Mouse (Mus musculus) midbrain, embryonic 16.5 days (tissue): ENCODE results near the gene Tmtc2. TPM values are rescaled to one million over a fixed set of nuclear protein-coding genes. Genes with fewer than 3 reads are reported as not detected.

Experiments
- ATAC-seq: fragments of 200-750 bp; cut with Nextera tagmentation; 2 replicates; pipeline ENCODE4 v1.8.0; 2017; ENCODE audit warnings: moderate TSS enrichment
- H3K27ac ChIP-seq: fragments of 300-500 bp; sonication (generic); 2 replicates; pipeline ENCODE4 v1.5.1; 2014; ENCODE audit warnings: mild to moderate bottlenecking, low read length, mixed read lengths
- H3K27me3 ChIP-seq: fragments of 300-500 bp; sonication (generic); 2 replicates; pipeline ENCODE4 v1.6.1; 2014; ENCODE audit warnings: low read depth, low read length, mixed read lengths; ENCODE audit not compliant: control insufficient read depth, insufficient read depth
- H3K36me3 ChIP-seq: fragments of 300-500 bp; sonication (generic); 2 replicates; pipeline ENCODE4 v1.6.1; 2014; ENCODE audit warnings: mild to moderate bottlenecking, low read length, moderate library complexity, mixed read lengths; ENCODE audit not compliant: control insufficient read depth, insufficient read depth
- H3K4me1 ChIP-seq: fragments of 300-500 bp; sonication (generic); 2 replicates; pipeline ENCODE4 v1.6.1; 2014; ENCODE audit warnings: mild to moderate bottlenecking, low read length, mixed read lengths; ENCODE audit not compliant: control insufficient read depth, insufficient read depth
- H3K4me2 ChIP-seq: fragments of 300-500 bp; sonication (generic); 2 replicates; pipeline ENCODE4 v1.6.1; 2014; ENCODE audit warnings: mild to moderate bottlenecking, low read length, mixed read lengths
- H3K4me3 ChIP-seq: fragments of 300-500 bp; sonication (generic); 2 replicates; pipeline ENCODE4 v1.5.1; 2014; ENCODE audit warnings: low read depth, mild to moderate bottlenecking, low read length, moderate library complexity, mixed read lengths
- H3K9ac ChIP-seq: fragments of 300-500 bp; sonication (generic); 2 replicates; pipeline ENCODE4 v1.6.1; 2014; ENCODE audit warnings: low read depth, low read length, mixed read lengths
- H3K9me3 ChIP-seq: fragments of 300-500 bp; sonication (generic); replicated peaks from 2 replicates; pipeline ENCODE4 v1.6.1; 2014; ENCODE audit warnings: mild to moderate bottlenecking, low read length, mixed read lengths; ENCODE audit not compliant: control insufficient read depth, poor library complexity, severe bottlenecking
- WGBS: fragments of 180-500 bp; shearing (Covaris S2); extraction: QIAGEN DNeasy Blood & Tissue Kit; methylation state at CpG from one replicate; pipeline ENCODE4 v1.1.7; 2014; 5-methylcytosine and 5-hydroxymethylcytosine counted together
- polyA plus RNA-seq: library from polyadenylated mRNA; unstranded; fragments of >200 nt; fragmentation: Nextera tagmentation; extraction: Ambion mirVana; gene quantifications from 2 replicates; pipeline ENCODE4 v1.2.1, GENCODE M21; 2015

The Tmtc2 gene
- polyA plus RNA-seq, 1 experiment from 2014 or later = 6.4 TPM

DNA sequence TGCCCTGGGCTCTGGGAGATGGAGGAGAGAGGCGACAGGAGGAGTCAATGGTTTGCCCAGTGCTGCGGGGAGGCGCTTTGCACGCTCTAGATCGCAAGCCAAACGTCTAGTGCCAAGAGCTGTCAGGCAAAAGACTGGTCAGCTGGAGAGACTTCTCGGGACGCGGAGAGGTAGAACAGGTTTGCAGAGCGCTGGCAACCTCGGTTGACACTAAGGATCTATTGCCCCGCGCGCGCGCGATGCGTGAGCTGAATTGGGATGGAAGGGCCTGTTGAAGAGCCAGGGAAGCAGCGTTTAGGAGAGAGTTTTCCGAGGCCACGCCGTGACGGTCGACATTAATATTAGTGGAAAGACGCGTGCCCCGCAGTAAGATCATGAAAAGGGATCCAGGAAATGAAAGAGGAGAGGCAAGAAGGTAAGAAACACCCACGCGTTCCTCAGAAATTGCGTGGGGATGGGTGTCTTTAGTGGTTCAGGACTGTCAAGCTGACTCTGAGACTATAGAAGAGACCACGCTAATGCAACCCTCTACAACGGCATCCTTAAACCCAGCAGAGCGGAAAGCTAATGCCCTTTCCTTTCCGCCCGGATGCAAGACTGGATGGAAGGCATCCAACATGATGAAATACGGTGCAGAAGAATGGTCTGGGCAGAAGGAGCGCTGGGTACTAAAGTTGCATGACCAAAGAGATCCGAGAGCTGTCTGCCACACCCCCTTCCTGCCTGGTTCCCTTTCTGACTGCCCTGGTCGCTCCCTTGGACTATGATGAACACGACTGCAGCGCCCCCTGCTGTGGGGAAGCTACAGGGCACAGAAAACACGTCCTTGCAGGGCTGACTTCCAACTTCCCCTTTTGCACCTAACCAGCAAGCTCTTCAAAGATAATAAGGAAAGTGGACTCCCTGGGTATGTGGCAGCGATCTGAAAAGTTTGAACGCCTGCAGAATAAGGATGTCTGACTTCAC, 727 bp upstream of the Tmtc2 start:
- H3K4me3 ChIP-seq = peak overlapping the region; percentile 84
- H3K4me2 ChIP-seq = peak overlapping the region; percentile 58
- peak overlapping the region; percentile 85 for H3K9ac ChIP-seq
- H3K4me1 ChIP-seq = peaks cover 29% of the 10 kb centered on the region
- WGBS = under 1% methylated on average over 44 of the region's 44 CpGs
- H3K36me3 ChIP-seq = no peaks in the 10 kb centered on the region
- peak; percentile 82 for ATAC-seq
- H3K9me3 ChIP-seq = no peaks in the 10 kb centered on the region
- H3K27me3 ChIP-seq = no peaks in the 10 kb centered on the region
- H3K27ac ChIP-seq = peak overlapping the region; percentile 94

GRCm38 (mm10) chr10:105573306-105573907, 844 bp downstream of the Tmtc2 start:
- Histone ChIP-seq H3K4me3 (peak overlapping the region; percentile 84), H3K4me1 (peaks cover 29% of the 10 kb centered on the region), H3K27me3 (no peaks in the 10 kb centered on the region), H3K4me2 (peak overlapping the region; percentile 58), H3K27ac (peak overlapping the region; percentile 94), H3K9me3 (no peaks in the 10 kb centered on the region), H3K9ac (peak overlapping the region; percentile 85), H3K36me3 (no peaks in the 10 kb centered on the region)
- under 1% methylated on average over 36 of the region's 37 CpGs for WGBS
- peak; percentile 18 for ATAC-seq

GRCm38 (mm10) chr10:105572829-105573228, 1.4 kb downstream of the Tmtc2 start:
- peaks cover 27% of the 10 kb centered on the region for H3K4me1 ChIP-seq
- peak overlapping the region; percentile 84 for H3K4me3 ChIP-seq
- no peaks in the 10 kb centered on the region for H3K9me3 ChIP-seq
- H3K9ac ChIP-seq = no peak overlapping the region
- H3K27me3 ChIP-seq = no peaks in the 10 kb centered on the region
- H3K4me2 ChIP-seq = peak overlapping the region; percentile 58
- H3K36me3 ChIP-seq = no peaks in the 10 kb centered on the region
- ATAC-seq = no peak
- no peak overlapping the region for H3K27ac ChIP-seq
- 2% methylated on average over 16 of the region's 16 CpGs for WGBS

DNA sequence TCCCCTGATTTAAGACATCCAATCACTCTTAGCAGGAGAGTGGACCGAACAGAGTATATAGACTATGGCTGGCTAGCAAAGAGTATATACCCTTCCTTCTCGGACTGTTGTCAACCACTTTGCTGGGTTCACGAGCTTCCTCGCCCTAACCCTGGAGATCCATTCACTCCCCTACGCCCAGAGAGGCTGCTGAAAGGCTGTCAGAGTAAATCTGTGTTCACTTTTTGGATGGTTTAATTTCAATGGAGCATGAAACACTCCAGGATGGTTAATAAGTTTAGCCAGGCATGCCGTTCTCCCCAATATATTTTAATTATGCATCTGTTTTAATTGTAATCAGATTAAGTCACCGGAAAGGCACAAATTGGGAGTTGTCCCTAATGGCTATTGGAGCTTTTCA, 1.9 kb downstream of the Tmtc2 start:
- Histone ChIP-seq H3K4me1 (peaks cover 23% of the 10 kb centered on the region), H3K9me3 (no peaks in the 10 kb centered on the region), H3K36me3 (no peaks in the 10 kb centered on the region), H3K27me3 (no peaks in the 10 kb centered on the region), H3K9ac (0 out of 2 replicates have a peak overlapping the region, but pooled peaks have one; percentile 8), H3K27ac (no peak overlapping the region), H3K4me3 (peak overlapping the region; percentile 84), H3K4me2 (peak overlapping the region; percentile 58)
- 16% methylated on average over 7 of the region's 7 CpGs for WGBS
- ATAC-seq = no peak

GRCm38 (mm10) chr10:105571831-105572230, 2.4 kb downstream of the Tmtc2 start:
- peak overlapping the region; percentile 84 for H3K4me3 ChIP-seq
- ATAC-seq = no peak
- H3K27ac ChIP-seq = no peak overlapping the region
- H3K4me1 ChIP-seq = peaks cover 22% of the 10 kb centered on the region
- 47% methylated on average over 4 of the region's 4 CpGs for WGBS
- no peaks in the 10 kb centered on the region for H3K9me3 ChIP-seq
- H3K9ac ChIP-seq = 0 out of 2 replicates have a peak overlapping the region, but pooled peaks have one; percentile 26
- peak overlapping the region; percentile 58 for H3K4me2 ChIP-seq
- no peaks in the 10 kb centered on the region for H3K36me3 ChIP-seq
- no peaks in the 10 kb centered on the region for H3K27me3 ChIP-seq

DNA sequence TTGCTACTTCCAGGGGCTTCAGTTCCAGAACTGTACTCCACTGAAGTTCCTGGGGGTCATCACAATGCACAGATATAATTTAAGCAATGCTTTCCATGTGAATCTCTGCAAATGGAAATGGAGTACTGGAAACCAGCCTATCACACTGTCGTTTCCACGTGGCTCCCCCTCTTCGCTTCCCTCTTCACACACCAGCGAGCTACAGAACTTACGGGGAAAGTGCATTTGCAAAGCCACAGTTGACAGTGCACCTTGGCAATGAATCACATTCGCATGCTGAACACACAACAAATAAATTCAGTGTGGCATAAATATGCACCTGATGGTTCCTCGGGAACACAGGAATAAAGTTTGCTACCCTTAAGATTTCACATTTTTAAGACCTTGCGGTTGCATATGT, 3.2 kb downstream of the Tmtc2 start:
- no peaks in the 10 kb centered on the region for H3K36me3 ChIP-seq
- peak overlapping the region; percentile 12 for H3K4me2 ChIP-seq
- H3K4me1 ChIP-seq = peaks cover 22% of the 10 kb centered on the region
- 66% methylated on average over 8 of the region's 8 CpGs for WGBS
- no peaks in the 10 kb centered on the region for H3K27me3 ChIP-seq
- no peaks in the 10 kb centered on the region for H3K9me3 ChIP-seq
- no peak for ATAC-seq
- H3K9ac ChIP-seq = no peak overlapping the region
- no peak overlapping the region for H3K27ac ChIP-seq
- H3K4me3 ChIP-seq = no peak overlapping the region

DNA sequence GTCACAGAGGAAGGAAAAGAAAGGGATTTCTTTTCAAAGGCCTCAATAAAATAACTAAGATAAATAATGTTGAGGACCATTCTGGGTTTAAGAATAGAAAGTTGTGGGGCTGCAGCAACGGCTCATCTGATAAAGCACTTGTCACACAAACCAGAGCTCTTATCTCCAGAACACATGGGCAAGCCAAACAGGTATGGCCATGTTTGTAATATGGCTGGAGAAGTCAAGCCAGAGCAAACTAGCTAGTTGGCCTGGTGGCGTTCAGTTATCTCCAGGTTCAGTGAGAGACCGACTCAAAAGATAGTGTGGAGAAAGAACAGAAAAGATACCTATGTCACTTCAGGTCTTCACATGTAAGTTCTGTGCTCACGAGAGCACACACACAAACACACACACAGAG, 4.7 kb downstream of the Tmtc2 start:
- Histone ChIP-seq H3K9me3 (no peaks in the 10 kb centered on the region), H3K27ac (no peak overlapping the region), H3K27me3 (no peaks in the 10 kb centered on the region), H3K36me3 (no peaks in the 10 kb centered on the region), H3K4me3 (no peak overlapping the region), H3K4me2 (no peak overlapping the region), H3K4me1 (peaks cover 19% of the 10 kb centered on the region), H3K9ac (no peak overlapping the region)
- ATAC-seq = no peak
- WGBS = 87% methylated on average over 4 of the region's 4 CpGs

- no peak overlapping the region for H3K9ac ChIP-seq
- no peak for ATAC-seq
- WGBS = 84% methylated on average over 8 of the region's 8 CpGs
Measured at GRCm38 (mm10) chr10:105567825-105568531, 6.3 kb downstream of the Tmtc2 start.

More at GRCm38 (mm10) chr10:105567825-105568531, 6.3 kb downstream of the Tmtc2 start:
- no peaks in the 10 kb centered on the region for H3K9me3 ChIP-seq
- peaks cover 19% of the 10 kb centered on the region for H3K4me1 ChIP-seq
- no peaks in the 10 kb centered on the region for H3K27me3 ChIP-seq
- no peak overlapping the region for H3K4me3 ChIP-seq
- H3K36me3 ChIP-seq = no peaks in the 10 kb centered on the region
- H3K4me2 ChIP-seq = no peak overlapping the region
- H3K27ac ChIP-seq = no peak overlapping the region
